Mouse (Mus musculus) ovary, adult 18-20 months (tissue): ENCODE results near the gene Rab10.
A peak's percentile ranks its signal among the peaks of the same experiment; 100 is the strongest.

Source experiments
- DNase-seq: peaks from one replicate; pipeline ENCODE4 v3.0.0; 2022; ENCODE audit warnings: low spot score, mixed read lengths

Rab10 gene

GRCm38 (mm10) chr12:3296056-3296455 lies 13.7 kb downstream of the Rab10 start:
- no peak for DNase-seq

DNA sequence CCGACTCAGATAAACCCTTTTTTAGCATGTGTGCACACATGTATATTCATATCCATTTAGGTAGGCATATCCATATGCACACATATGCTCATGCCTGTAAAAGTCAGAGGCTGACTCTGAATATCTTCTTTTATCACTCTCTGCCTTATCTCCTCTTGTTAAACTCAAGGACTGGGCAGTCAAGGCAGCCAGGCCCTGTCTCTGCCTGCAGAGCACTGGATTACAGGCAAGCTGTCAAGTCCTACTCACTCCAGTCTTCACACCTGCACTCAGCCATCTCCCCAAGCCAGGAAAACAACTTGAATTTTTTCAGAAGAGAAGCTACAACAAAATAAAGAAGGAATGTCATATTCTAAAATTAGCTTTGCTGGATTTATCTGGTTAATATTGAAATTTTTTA lies 17.9 kb downstream of the Rab10 start:
- DNase-seq, result no peak

GRCm38 (mm10) chr12:3291038-3291437 lies 18.7 kb downstream of the Rab10 start:
- no peak for DNase-seq

DNA sequence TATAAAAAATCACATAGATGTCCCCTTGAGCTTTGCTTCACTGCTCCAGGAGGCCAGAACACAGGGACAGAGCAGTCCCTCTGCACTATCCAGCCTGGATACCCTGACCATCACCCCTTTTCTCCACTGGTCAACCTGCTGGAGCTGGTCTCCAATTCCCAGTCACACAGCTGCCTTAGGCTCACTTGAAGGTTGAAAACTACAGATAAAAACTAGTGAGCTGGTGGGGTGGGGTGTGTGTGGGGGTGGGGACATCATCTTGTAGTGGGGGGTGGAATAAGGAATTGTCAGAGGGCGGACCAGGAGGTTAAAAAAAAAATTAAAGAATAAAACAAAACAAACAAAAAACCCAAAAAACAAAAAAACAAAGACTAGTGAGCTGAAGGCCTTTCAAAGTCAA lies 21.3 kb downstream of the Rab10 start:
- no peak for DNase-seq

- DNase-seq, result no peak
Measured at GRCm38 (mm10) chr12:3285919-3286318, 23.9 kb downstream of the Rab10 start.

- no peak for DNase-seq
Measured at GRCm38 (mm10) chr12:3285377-3285776, 24.4 kb downstream of the Rab10 start.

- DNase-seq, result no peak
Measured at GRCm38 (mm10) chr12:3284463-3284862, 25.3 kb downstream of the Rab10 start.

- DNase-seq, result no peak
Measured at GRCm38 (mm10) chr12:3283829-3284440, 25.8 kb downstream of the Rab10 start.

- peak; percentile 25 for DNase-seq
Measured at GRCm38 (mm10) chr12:3282954-3283353, 26.8 kb downstream of the Rab10 start.

- no peak for DNase-seq
Measured at GRCm38 (mm10) chr12:3282520-3282919, 27.2 kb downstream of the Rab10 start.

GRCm38 (mm10) chr12:3278880-3279339 lies 30.9 kb downstream of the Rab10 start:
- DNase-seq, result no peak

- DNase-seq, result no peak
Measured at GRCm38 (mm10) chr12:3270818-3271217, 39.0 kb downstream of the Rab10 start.

DNA sequence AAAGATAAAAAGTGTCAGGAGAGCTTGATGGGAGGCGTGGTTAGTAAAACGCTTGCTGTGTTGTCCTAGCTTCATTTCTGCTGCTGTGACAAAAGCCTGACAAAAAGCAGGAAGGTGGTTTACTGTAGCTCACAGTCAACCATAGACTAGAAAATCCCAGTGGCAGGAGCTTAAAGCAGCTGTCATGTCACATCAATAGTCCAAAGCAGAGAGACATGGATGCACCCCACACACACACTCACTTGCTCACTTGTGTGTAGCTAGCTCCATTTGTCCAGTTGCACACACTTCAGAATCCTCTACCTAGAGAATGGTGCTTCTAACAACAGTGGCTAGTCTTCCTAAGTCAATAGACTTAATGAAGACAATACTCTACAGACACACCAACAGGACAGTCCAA lies 42.4 kb downstream of the Rab10 start:
- DNase-seq, result no peak

DNA sequence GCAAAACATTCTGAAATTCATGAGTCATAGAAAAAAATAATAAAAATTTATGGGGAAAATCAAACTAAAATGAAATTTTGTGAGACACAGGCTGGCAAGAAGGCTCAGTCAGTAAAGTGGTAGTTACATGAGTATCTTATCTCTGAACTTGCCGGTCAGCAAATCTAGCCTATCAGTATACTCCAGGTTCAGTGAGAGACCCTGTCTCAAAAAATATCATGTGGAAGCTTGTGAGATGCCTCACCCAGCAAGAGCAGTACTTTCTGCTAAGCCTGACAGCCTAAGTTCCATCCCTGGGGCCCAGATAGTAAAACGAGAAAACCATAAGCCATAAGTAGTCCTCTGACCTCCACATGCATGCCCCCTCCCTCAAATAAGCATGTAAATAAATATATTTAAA lies 44.6 kb downstream of the Rab10 start:
- no peak for DNase-seq

GRCm38 (mm10) chr12:3264449-3264848 lies 45.3 kb downstream of the Rab10 start:
- no peak for DNase-seq

GRCm38 (mm10) chr12:3261596-3261995 lies 48.2 kb downstream of the Rab10 start:
- no peak for DNase-seq

GRCm38 (mm10) chr12:3255966-3256365 lies 53.8 kb downstream of the Rab10 start:
- DNase-seq, result no peak

GRCm38 (mm10) chr12:3255435-3255834 lies 54.3 kb downstream of the Rab10 start:
- DNase-seq, result no peak

GRCm38 (mm10) chr12:3253591-3253990 lies 56.2 kb downstream of the Rab10 start:
- no peak for DNase-seq

DNA sequence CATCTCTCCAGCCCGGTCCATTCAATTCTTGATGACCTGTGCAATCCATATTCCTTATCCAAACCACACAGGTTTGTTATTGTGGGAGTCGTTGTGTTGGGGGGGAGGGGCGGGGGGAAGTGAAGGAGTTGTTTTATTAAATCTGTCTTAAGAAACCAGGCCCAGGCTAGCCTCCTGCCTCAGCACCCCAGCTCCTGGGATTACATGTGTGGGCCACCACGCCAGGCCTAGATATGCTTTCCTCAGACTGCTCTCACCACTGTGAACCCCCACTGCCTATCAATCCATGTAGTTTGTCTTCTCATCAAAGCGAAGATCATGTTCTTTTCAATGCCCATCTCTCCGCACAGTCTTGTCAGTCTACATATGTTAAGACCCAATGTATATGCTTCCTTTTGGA lies 63.7 kb downstream of the Rab10 start:
- DNase-seq, result no peak

- DNase-seq, result no peak
Measured at GRCm38 (mm10) chr12:3239544-3239943, 70.2 kb downstream of the Rab10 start.

DNA sequence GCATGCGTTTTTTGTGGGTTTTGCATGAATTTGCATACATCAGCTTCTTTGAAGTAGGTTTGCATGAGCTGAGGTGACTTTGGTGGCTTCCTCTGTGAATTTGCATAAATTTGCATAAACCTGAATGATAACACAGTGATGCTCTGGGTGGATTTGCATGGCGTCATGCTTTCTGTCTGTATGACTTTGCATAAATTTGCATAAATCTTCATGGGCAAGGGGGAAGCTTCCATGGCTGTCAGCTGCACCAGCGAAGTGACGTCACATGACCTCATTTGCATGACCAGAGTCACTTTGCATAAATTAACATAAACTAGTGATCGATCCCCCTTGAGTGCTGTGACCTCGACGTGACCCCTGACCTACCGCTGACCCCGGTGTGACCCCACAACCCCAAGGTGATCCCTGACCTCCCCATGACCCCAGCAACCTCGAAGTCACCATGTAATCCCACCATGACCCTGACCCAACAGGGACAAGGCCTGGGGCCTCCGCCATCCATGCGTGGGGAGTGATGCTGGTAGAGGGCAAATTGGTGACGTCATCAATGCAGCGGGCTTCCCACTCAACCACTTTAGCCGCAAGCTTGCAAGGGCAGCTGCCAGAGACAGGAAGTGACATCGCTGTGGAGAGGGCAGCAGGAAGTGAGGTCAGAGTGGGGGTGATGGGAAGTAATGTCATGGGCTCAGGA lies 71.3 kb downstream of the Rab10 start:
- no peak for DNase-seq

DNA sequence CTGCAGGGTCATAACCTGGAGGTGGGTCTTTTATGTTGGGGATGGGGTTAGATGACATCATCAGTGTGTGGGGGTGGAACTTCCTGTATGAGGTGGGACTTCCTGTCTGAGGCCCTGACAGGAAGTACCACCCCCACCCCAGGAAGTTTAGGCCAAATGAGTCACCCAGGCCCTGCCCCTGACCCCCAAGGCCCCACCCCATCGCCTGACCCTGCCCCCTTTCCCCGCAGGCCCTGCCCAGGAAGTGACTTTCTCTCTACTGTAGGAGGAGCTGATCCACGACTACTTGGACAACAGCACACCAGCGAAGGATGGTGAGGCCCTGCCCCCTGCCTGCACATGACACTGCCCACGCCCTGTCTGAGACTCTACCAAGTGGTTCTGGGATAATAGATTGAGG lies 72.0 kb downstream of the Rab10 start:
- DNase-seq, result no peak
